Mouse (Mus musculus): Measurements from ENCODE around the gene Inpp4b.

Inpp4b gene

DNA sequence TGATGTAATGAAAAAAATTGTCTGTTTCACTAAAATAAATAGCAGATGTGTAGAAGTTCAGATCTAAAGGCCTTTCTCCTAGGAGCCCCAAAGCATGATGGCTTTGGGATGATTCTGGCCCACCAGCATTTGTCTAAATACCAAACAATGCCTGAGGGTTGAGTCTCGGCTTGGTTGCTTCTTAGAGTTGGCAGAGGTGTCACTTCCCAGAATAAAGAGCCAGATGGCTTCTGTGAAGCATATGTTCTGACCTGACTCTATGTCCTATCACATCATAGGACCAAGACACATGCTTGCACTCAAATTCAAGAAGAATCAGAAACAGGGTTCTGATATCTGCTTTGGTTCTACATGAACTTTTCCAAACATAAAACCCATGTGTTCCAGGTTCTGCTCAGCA is 365.1 kb downstream of the Inpp4b start:
- no peak for DNase-seq (ENCODE audit: low read depth)

DNA sequence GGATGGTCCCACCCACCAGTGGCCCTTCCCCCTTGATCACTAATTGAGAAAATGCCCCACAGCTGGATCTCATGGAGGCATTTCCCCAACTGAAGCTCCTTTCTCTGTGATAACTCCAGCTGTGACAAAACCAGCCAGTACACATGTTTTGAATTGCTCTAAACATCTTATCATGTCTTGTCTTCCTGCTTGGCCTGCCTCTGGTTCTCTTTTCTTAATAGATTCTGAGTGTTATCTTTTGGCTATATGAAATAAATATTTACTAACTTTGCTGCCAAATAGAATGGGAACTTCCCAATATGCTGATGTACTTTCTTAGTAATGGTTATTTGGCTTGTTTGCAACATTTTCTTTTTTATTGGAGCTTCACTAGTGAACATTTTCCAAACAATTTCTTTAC is 389.0 kb downstream of the Inpp4b start:
- no peak for DNase-seq (ENCODE audit: low read depth)

DNA sequence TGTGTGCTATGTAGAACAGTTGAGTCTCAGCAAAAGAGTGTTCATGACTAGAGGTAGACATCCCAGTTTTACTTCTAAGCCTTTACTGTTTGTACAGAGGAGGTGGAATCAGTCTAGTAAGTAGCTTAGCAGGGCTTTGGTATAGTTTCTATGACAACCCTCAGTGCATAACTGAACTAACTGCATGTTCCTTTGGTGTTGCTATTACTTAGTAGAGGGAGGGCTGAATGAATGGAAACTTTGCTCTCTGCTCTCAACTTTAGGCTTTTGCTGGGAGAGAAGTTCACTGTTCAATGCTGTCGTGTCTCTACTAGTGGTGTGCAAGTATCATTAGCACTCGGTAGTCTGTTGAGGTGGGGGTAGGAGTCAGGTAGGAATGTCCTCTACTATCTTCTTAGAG is 393.3 kb downstream of the Inpp4b start:
- DNase-seq (ENCODE audit: low read depth), result no peak

DNA sequence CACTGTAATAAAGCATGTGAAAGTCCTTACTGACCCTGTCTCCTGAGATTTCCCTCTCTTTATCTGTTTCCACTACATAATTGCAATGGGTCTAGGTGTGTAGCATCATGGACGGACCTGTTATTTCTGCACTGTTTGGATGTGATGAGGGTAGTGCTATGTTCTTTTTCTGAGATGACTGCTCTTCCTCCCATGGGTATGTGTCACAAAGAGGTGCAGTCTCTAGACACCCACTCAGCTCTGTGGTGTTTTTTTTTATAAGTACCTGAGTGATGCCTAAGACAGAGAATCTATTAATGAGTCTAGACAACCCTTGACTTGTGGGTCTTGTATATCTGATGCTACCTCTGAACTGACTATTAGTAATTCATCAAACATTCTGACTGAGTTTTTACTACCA is 393.7 kb downstream of the Inpp4b start:
- no peak for DNase-seq (ENCODE audit: low read depth)

DNA sequence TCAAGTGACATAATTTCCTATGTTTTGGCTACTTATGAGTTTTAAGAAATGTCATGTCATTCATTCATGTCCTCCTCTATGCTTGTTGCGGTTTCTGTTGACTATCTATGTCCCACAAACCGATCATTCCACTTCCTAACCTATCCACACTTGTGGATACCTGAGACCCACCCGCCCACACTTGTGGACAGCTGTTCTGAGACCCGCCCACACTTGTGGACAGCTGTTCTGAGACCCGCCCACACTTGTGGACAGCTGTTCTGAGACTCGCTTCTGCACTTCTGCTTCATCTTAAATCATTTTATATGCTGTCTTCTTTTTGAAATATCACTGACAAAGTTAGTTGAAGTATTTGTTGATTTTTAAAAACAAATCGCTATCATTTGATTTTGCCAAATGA is 400.2 kb downstream of the Inpp4b start:
- no peak for DNase-seq (ENCODE audit: low read depth)

DNA sequence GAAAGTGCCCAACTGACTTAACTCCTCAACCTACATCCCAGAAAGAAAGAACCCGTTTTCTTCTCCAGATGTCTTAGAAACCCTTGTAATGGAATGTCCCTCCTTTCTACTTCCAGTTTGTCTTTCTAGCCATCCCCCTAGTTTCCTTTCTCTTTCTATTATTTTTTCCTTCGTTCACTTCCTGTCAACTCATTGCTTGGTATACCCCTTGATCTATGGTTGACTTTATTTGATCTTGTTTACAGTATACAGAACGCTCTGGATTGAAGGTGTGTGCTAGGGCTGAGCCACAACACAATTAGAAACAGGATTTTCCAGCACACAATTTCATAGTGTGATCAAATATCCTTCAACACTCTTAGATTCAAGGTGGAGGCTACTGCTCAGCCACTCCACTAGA is 400.7 kb downstream of the Inpp4b start:
- DNase-seq (ENCODE audit: low read depth), result no peak

DNA sequence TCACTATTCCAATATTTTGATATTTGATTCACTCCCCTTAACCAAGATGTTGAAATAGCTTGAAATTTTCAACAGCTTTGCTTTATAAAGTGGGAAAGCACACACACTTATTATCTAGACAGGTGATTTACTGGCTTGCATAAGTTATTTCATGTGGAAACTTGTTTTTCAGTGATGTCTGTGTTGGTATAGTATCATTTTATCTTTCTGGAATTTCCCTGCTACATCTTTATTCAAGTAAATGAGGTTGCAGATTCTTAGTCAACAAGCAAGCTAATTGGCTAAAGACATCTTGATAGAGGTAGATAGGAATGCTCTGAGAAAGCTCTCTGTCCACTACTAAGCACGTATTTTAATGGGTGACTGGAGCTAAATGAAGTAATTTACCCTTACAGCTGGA is 403.1 kb downstream of the Inpp4b start:
- DNase-seq (ENCODE audit: low read depth), result no peak

DNA sequence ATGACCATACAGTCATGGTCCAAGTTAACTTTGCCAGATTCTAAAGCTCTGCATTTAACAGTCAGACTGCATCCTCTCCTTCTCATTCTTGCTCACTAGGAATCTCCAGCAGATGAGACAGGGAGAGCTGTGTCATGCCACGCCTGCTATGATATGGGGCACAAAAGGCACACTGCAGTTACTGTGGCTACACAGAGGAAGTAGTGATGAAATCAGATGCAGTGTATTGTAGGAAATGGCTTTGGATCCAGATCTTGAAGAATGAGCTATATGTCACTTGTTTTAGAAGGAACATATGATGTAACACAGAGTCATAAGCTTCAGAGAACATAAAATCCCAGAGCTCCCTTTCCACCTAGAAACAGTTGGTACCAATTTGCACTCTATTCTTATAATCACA is 408.8 kb downstream of the Inpp4b start:
- DNase-seq (ENCODE audit: low read depth), result peak; percentile 73

DNA sequence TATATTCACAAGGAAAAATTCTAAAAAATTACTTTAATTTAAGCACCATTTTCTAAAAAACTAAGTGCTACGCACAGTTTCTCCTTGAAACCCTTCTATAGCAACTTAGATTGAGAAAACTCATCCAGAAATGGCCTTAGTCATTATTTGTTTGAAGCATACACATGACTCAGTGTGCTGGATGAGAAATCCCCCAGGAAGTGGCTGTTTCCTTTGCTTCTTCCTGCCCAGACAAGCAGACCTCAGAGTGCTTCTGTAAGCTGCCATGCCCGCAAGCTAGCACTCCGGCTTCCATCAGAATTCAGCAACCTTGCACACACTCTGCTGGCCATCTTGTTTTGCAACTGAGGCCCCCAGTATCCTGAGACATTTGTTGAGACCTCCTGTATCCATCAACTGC is 414.3 kb downstream of the Inpp4b start:
- DNase-seq (ENCODE audit: low read depth), result peak; percentile 90

DNA sequence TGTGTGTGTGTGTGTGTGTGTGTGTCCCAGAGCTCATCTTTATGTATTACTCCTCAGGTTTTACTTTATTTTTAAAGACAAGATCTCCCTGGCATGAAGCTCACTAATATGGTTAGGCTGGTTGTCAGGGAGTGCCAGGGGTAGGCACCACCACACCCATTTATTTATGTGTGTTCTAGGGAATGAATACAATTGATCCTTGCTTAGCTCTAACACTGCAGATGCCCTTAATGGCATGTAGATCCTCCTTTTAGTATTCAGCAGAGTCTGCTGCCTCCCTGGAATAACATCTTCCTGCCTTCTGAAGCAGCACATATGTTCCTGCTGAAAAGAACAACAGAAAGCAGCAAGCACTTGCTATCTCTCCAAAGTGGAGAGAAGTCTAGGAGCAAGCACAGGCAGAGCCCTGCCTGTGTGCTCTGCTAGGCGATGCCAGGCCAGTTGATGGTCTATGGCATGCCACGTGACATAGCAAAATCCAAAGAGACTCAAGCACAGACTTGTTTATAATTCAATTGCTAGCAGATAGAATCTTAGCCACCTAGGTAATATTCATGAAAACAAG is 415.3 kb downstream of the Inpp4b start:
- DNase-seq (ENCODE audit: low read depth), result no peak

DNA sequence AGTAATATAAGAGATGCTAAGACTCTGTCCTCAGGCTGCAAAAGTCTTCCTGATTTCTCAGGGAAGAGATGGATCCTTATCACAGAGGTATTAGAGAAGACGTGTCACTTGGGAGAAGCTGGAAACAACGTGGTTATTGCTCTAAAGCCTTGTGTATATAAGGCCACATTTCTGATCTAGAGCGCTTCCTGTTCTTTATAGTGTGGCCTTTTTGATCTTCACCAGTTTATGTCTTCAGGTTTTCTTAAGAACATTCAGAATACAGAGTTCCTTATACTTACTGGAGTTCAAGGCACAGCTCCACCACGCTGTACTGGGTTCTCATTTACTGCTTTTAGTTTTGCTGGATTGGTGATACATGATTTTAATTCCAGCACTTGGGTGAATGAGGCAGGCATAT is 419.1 kb downstream of the Inpp4b start:
- DNase-seq (ENCODE audit: low read depth), result no peak

DNA sequence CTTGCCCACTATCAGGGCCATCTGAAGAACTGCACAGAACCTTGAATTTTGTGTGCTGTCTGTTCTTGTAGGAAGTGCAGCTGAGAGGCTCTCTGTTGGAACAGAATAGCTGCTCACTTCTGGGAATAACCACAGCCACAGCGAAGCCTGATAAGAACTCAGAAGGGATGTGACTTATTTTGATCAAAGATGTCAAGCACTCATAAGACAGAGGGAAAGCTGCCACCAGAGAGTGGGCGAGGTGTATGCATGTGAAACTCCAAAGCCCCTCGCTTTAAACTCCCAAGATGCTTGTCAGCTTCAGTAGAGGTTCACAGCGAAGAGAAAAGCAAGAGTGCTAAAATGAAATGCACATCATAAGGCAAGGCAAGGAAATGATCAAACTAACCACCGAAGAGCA is 423.7 kb downstream of the Inpp4b start:
- peak; percentile 46 for DNase-seq (ENCODE audit: low read depth)

DNA sequence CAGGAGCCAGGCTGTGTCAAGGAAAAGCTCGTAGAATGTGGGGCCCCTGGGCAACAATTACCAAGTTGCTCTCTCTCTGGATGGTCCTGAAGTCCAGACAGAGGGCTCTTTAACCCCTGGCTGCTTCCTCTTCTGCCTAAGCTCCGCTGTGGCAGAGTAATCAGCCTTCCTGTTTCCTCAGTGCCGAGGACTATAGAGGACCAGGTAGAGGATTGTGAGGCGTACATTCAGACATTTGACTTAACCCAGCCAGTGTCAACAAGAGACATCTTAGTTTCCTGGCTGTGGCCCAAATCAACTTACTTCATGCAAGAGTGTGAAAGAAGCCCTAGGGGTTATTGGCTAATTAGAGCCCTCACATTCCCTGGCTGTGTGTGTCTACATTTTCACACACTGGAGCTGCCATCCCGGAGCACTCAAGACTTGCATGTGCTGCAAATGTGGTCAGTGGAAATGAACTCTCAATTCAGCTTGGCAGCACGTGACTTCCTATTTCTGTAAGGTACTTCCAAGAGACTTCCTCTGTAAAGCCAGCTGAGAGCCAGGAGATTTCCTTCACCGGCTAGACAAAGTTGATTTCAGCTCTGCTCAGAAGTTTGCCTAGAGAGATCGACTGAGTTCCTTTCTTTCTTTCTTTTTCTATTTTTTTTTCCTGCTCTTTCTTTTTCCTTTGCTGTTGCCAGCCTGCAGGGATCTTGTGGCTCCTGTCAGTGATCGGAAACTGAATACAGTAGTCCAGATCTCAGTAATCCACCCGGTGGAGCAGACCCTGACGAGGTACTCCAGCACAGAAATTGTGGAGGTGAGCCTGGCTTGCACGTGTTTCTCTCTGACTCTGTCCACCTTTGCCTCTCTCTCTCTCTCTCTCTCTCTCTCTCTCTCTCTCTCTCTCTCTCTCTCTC is 425.3 kb downstream of the Inpp4b start:
- DNase-seq (ENCODE audit: low read depth), result peak; percentile 75

DNA sequence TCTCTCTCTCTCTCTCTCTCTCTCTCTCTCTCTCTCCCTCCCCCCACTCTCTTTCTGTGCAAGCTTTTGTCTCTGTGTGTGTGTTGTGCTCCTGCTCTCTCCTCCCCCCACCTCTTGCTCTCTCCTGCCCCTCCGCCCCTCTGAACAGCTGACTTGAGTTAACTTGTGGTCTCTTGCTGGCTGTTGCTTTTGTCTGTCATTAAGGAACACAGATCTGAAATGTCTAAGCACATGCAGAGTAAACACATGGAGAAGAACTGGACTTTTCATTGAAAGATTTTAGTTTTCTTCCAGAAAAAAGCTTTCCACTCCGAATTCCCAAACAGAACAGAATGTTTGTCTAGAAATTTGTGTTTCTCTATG is 425.9 kb downstream of the Inpp4b start:
- DNase-seq (ENCODE audit: low read depth), result peak; percentile 46

DNA sequence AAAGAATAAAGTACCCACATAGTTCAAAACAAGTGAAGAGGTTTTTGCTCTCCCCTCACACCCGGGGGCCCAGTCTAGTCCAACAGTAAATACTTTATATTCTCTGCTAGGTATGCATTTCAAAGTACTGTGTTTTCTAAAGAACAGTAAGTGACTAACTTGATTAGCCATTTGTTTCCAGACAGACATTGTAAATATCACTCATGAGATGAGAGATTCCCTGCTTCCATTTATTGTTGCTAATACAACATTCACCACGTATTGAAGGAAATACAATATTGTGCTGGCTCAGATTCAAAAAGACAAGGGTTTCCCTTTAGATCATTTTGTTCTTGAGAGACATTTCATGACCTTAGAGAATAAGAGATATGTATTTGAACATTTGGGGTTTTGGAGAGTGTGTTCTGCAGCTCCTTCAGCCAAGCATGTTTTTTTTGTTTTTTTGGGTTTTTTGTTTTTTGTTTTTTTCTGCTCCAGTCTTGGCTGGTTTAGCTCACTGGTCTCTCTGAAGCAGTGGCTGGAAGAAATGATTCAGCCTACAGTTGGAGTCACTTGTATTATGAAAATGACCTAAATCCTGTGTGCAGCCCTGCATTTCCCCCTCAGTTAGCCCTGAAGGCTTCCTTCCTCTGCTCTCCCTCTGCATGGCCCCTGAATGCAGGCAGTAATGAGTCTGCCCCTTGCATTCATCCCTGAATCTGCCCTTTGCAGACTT is 426.5 kb downstream of the Inpp4b start:
- peak; percentile 58 for DNase-seq (ENCODE audit: low read depth)

DNA sequence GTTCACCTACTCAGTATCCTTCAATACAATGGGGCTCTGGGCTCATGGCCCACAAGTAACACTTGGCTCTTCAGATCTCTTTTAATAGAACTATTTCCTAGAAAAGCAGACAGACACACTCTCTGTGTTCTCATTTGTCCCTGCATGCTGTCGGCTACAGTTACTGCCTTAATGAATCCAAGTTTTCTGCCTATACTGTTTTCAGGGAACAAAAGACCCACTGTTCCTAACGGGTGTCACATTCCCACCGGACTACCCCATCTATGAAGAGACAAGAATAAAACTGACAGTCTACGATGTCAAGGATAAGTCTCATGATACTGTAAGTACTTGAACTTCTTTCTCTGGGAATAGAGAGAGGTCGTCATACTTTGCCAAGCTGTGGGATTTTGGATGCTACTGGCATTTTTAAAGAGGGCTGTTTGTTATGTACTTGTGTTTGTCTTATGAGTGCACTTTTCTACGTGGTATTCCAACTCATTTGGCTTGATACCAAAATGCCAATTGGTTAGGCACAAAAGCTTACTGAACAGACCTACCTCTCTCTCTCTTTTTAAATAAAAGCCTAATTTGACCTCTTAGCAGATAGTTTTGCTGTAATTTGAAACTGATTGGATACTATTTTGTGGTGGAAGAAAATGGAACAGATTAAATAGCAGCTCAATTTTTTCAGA is 428.4 kb downstream of the Inpp4b start:
- DNase-seq (ENCODE audit: low read depth), result no peak

DNA sequence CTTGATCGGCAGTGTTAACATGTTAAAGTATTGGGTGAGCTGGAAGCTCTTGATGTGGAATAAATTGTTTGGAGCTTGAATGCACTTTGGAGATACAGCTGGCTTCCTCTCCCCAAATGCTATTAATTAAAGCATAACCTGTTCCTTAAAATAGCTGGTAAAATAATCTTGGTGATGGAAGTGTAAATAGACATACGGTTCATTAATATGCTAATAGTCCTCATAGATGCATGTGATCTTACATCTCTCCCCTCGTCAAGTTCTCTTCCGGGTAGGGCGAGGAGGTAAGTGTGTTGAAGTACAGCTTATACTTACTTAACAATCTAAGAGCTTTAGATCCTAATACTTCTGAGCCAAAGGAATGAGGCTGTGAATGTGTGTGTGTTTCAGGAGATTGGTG is 430.5 kb downstream of the Inpp4b start:
- DNase-seq (ENCODE audit: low read depth), result no peak

DNA sequence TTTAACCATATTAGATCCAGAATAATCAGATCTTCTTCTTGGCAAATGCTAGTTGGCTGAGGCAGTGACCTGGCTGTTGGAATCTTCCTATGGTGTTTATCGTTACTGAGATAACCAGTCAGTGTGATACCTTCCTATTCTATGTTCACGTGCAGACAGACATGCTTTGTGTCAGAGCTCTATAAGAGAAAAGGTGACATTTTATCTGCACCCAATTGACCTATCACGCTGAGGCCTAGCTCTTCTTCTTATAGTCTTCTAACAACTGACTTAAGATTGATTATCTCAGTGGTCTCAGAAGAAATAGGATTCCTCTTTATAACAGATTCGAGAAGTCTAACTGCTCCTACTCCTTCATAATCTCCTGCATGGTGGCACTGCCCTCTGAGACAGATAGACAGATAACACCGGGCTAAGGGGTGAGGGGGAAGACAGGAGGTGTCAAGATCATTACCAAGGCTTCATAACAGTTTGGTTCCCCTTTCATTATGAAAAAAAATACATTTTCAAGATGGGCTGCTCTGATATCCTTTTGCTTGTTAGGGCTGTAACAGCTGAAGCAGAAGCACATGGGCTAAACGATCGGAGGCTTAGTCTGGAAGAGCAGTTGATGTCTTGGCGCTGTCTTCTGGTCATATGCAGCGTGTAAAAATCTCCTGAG is 431.1 kb downstream of the Inpp4b start:
- peak; percentile 51 for DNase-seq (ENCODE audit: low read depth)

DNA sequence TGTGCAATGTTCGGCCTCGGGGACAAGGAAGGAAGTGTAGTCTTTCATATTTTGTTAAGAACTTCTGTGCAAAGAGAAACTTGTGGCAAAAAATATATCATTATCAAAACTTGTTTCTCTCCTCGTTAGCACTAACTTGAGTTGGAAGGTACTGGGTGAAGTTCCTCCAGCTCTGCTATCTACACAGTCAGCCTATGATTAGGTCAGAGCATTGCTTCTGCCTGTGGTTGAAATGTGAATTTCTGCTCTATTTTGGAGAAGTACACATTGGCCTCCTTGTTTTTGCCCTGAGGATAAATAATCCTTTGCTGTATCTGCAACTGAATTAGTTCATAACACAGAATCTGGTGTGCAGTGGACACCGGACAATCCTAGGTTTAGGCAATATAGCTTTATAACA is 431.7 kb downstream of the Inpp4b start:
- DNase-seq (ENCODE audit: low read depth), result peak; percentile 43

DNA sequence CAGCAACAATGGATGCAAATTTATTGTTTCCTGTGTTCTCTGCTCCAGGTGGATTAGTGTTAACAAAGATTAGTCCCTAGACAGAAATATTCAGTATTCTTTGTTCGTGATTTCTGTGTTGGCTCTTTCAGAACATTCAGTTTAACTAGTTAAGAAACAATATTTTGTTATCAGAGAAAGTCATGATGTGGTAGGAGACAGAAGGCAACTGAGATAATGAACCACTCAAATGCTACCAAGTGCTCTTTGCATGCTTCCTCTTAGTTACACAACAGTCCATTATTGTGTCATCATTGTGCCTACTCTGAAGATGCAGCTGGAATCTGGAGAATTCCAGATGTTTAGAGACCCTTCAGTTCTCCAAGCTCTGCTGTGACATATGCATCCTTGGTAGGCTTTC is 432.1 kb downstream of the Inpp4b start:
- peak; percentile 75 for DNase-seq (ENCODE audit: low read depth)

DNA sequence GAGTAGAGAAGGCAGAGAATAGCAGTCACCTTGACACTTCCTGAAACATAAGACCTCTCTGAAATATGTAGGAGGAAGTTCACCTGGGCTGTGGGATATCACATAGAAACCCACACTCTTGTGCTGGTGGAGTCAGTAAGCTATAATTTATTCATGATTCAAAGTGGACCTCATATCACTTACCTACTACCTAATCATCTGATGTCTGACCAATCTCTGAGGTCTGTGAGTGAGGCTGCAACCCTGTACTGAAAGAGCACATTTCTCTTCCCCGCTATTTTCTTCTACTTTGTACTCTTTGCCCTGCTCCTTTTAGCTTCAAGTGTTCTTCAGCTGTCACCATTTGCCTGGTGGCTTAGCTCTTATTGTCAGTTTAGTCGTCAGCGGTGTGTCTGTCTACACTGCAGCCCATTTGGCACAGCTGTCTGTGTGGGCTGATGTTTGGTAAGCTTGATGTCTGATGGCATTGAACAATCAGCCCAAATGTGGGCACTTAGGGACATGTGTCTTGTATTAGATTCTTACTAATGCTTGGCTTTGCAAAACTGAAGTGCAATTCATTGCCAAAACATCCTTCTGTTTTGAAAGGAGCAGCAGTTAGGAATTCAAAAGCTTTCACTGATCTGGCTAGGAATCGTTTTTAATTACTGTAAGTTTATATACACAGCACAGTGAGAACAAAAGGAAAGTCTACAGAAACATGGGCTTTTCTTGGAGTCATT is 434.3 kb downstream of the Inpp4b start:
- no peak for DNase-seq (ENCODE audit: low read depth)

Measured in 416B (cell line).